Mouse (Mus musculus) heart, adult 2 months (tissue): ENCODE data around the gene Psap.

Source experiments
- EP300 ChIP-seq: fragments of 200-500 bp; IDR thresholded peaks from 2 replicates; pipeline ENCODE4 v1.6.1; 2011; ENCODE audit warnings: low read depth, low read length, control low read depth; ENCODE audit not compliant: insufficient read depth
- POLR2A ChIP-seq: fragments of 200-500 bp; IDR thresholded peaks from 2 replicates; pipeline ENCODE4 v1.6.1; 2011; ENCODE audit warnings: mild to moderate bottlenecking, low read depth, low read length, control low read depth; ENCODE audit not compliant: insufficient read depth

DNA sequence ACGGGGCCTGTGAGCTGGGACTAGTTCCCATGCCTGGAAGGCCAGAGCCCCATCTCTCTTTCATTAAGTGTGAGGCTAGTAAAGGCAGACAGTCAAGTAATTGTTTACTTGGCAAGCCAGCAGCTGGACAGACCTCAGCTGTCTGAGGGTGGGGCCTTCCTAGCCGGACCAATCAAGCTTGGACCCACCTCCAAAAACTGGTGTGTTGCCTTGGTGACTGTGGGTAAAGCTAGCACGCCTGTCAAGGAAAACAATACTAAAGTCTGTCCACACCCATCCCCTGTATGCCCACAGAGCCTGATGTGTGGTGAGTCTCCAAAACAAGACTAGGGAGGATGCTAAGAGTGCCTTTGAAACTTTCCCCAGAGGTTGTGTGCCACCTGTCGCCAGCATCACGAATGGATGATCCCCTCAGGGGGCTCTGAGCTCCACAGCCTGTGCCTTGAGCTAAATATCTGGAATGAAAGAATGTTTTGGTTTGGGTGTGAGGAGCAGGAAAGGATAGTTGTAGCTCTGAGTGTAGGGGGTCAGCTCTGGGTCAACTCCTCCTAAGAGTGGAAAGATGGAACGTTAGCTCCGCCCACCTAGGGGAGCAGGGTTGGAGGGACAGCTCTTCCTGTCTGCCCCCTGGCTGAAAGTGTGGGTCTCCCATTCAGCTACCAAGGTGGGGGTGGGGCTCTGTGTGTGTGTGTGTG is 74.5 kb downstream of the Psap start:
- peak; percentile 60 for TF ChIP-seq POLR2A
- 0 out of 2 replicates have a peak, but pooled peaks have one; percentile 8 for TF ChIP-seq EP300
